Mouse (Mus musculus): ENCODE results near the gene Nrd1. TPM values are rescaled to one million over a fixed set of nuclear protein-coding genes. Genes with fewer than 3 reads are reported as not detected.

Nrd1 gene
- total RNA-seq, 2 experiments from 2014 or later = 108 to 115 TPM

GRCm38 (mm10) chr4:109021976-109022375 lies 21.5 kb downstream of the Nrd1 start:
- intact Hi-C loops (cut with DNase I) = no loop called here
- no peak for DNase-seq (ENCODE audit: low spot score)

GRCm38 (mm10) chr4:109025061-109025460 lies 24.6 kb downstream of the Nrd1 start:
- DNase-seq (ENCODE audit: low spot score) = no peak
- intact Hi-C loops (cut with DNase I) = no loop called here

GRCm38 (mm10) chr4:109026543-109026942 lies 26.1 kb downstream of the Nrd1 start:
- intact Hi-C loops (cut with DNase I) = no loop called here
- no peak for DNase-seq (ENCODE audit: low spot score)

GRCm38 (mm10) chr4:109029857-109030256 lies 29.4 kb downstream of the Nrd1 start:
- intact Hi-C loops (cut with DNase I) = no loop called here
- DNase-seq (ENCODE audit: low spot score) = no peak

GRCm38 (mm10) chr4:109030266-109030665 lies 29.8 kb downstream of the Nrd1 start:
- intact Hi-C loops (cut with DNase I) = no loop called here
- no peak for DNase-seq (ENCODE audit: low spot score)

- DNase-seq (ENCODE audit: low spot score) = no peak
- intact Hi-C loops (cut with DNase I) = loop anchor here (5.0 kb wide), 2 partner anchors 126 to 164 kb away; no protein-coding TSS in a partner anchor
Measured at GRCm38 (mm10) chr4:109036327-109036726, 35.9 kb downstream of the Nrd1 start.

GRCm38 (mm10) chr4:109042739-109043138 lies 42.3 kb downstream of the Nrd1 start:
- DNase-seq (ENCODE audit: low spot score) = no peak
- intact Hi-C loops (cut with DNase I) = no loop called here

- DNase-seq (ENCODE audit: low spot score) = no peak
- intact Hi-C loops (cut with DNase I) = no loop called here
Measured at GRCm38 (mm10) chr4:109043294-109043693, 42.8 kb downstream of the Nrd1 start.

GRCm38 (mm10) chr4:109043756-109044155 lies 43.3 kb downstream of the Nrd1 start:
- DNase-seq (ENCODE audit: low spot score) = no peak
- intact Hi-C loops (cut with DNase I) = no loop called here

- no peak for DNase-seq (ENCODE audit: low spot score)
- intact Hi-C loops (cut with DNase I) = no loop called here
Measured at GRCm38 (mm10) chr4:109048258-109048657, 47.8 kb downstream of the Nrd1 start.

- intact Hi-C loops (cut with DNase I) = no loop called here
- no peak for DNase-seq (ENCODE audit: low spot score)
Measured at GRCm38 (mm10) chr4:109052282-109052681, 51.8 kb downstream of the Nrd1 start.

GRCm38 (mm10) chr4:109054003-109054402 lies 53.5 kb downstream of the Nrd1 start:
- intact Hi-C loops (cut with DNase I) = no loop called here
- no peak for DNase-seq (ENCODE audit: low spot score)

- intact Hi-C loops (cut with DNase I) = loop anchor here (5.0 kb wide), 1 partner anchor 111 kb away; no protein-coding TSS in a partner anchor
- DNase-seq (ENCODE audit: low spot score) = no peak
Measured at GRCm38 (mm10) chr4:109056351-109056750, 55.9 kb downstream of the Nrd1 start.

- no peak for DNase-seq (ENCODE audit: low spot score)
- intact Hi-C loops (cut with DNase I) = loop anchor here (5.0 kb wide), 1 partner anchor 110 kb away; no protein-coding TSS in a partner anchor
Measured at GRCm38 (mm10) chr4:109057640-109058039, 57.2 kb downstream of the Nrd1 start.

- intact Hi-C loops (cut with DNase I) = loop anchor here (5.0 kb wide), 1 partner anchor 108 kb away; no protein-coding TSS in a partner anchor
Measured at GRCm38 (mm10) chr4:109059255-109059821, 58.9 kb downstream of the Nrd1 start.

GRCm38 (mm10) chr4:109064941-109065340 lies 64.5 kb downstream of the Nrd1 start:
- no peak for DNase-seq (ENCODE audit: low spot score)
- intact Hi-C loops (cut with DNase I) = no loop called here

More at GRCm38 (mm10) chr4:109059255-109059821, 58.9 kb downstream of the Nrd1 start:
- DNase-seq (ENCODE audit: low spot score) = no peak

- intact Hi-C loops (cut with DNase I) = no loop called here
- no peak for DNase-seq (ENCODE audit: low spot score)
Measured at GRCm38 (mm10) chr4:109065714-109066113, 65.3 kb downstream of the Nrd1 start.

- no peak for DNase-seq (ENCODE audit: low spot score)
- intact Hi-C loops (cut with DNase I) = no loop called here
Measured at GRCm38 (mm10) chr4:109072891-109073290, 72.4 kb downstream of the Nrd1 start.

GRCm38 (mm10) chr4:109073296-109073695 lies 72.8 kb downstream of the Nrd1 start:
- intact Hi-C loops (cut with DNase I) = no loop called here
- DNase-seq (ENCODE audit: low spot score) = no peak

GRCm38 (mm10) chr4:109078941-109079340 lies 78.5 kb downstream of the Nrd1 start:
- DNase-seq (ENCODE audit: low spot score) = no peak
- intact Hi-C loops (cut with DNase I) = loop anchor here (5.0 kb wide), 1 partner anchor 73 kb away; no protein-coding TSS in a partner anchor

- no peak for DNase-seq (ENCODE audit: low spot score)
- intact Hi-C loops (cut with DNase I) = loop anchor here (5.0 kb wide), 1 partner anchor 73 kb away; no protein-coding TSS in a partner anchor
Measured at GRCm38 (mm10) chr4:109079676-109080075, 79.2 kb downstream of the Nrd1 start.

GRCm38 (mm10) chr4:109080118-109080517 lies 79.7 kb downstream of the Nrd1 start:
- DNase-seq (ENCODE audit: low spot score) = no peak
- intact Hi-C loops (cut with DNase I) = no loop called here

All from heart, postnatal 25 days (tissue).